In the genomic region with DNA sequence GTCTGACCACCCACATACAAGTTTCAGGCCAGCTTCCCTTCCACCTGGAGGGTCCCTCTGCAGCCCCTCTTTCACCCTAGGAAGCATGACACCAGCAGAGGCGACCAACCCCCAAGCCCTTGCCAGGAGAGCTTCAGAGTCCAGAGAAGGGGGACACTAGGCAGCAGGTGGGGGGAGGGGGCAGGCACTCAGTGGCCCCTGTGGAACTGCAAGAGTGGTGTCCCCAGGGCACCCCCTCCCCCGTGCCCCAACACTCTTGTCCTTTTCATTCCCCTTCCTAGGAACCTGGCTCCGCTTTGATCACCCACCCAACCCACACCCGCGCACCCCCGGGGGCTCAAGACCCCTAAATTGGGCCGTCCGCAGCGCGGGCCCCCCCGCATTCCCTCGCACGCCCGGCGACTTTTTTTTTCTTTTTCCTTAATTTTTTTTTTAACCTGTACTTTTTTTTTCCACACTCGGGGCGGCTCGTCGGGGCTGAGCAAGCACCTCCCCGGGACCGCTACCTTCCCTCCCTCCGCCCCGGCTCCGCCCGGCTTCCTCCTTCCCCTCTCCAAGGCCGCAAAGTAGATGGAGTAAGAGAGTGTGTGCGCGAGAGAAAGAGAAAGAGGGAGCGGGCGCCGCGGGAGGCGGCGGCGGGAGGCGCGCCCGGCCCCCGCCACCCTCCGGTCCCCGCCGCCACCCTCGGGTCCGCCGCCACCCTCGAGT, we compare ENCODE assay signal across 9 mouse cellular contexts. TPM values are rescaled to one million over a fixed set of nuclear protein-coding genes. Genes with fewer than 3 reads are reported as not detected.
DNase-seq lines count a peak whose midpoint lies in the region; ATAC-seq lines count a peak whose summit lies in the region.
"Had no signal": no experiment of that assay in that cellular context is flagged by ENCODE, and none has a peak within 500 bp of the region (broad histone marks: within the 10 kb centered on the region; RNA-seq: fewer than 3 reads in every experiment).

No protein-coding gene starts in this region.

- H3K27ac ChIP-seq in embryonic facial prominence, embryonic 10.5 days (replicated peaks) = peak overlapping the region; percentile 90
- peak overlapping the region; percentile 92 for H3K27ac ChIP-seq in hindbrain, embryonic 10.5 days
- H3K27ac ChIP-seq in limb, embryonic 15.5 days = peak overlapping the region; percentile 87
- H3K27ac ChIP-seq in midbrain, embryonic 12.5 days (replicated peaks) = peak overlapping the region; percentile 83

- peak overlapping the region; percentile 84 for H3K4me3 ChIP-seq in embryonic facial prominence, embryonic 10.5 days
- peak overlapping the region; percentile 79 for H3K4me3 ChIP-seq in hindbrain, embryonic 10.5 days
- H3K4me3 ChIP-seq in limb, embryonic 15.5 days = peak overlapping the region; percentile 78
- peak overlapping the region; percentile 82 for H3K4me3 ChIP-seq in midbrain, embryonic 12.5 days

- peaks cover 13% of the 10 kb centered on the region for H3K9me3 ChIP-seq in embryonic facial prominence, embryonic 10.5 days
- peaks cover 11% of the 10 kb centered on the region for H3K9me3 ChIP-seq in hindbrain, embryonic 10.5 days
- H3K9me3 ChIP-seq in limb, embryonic 15.5 days = no peaks in the 10 kb centered on the region
- 0 out of 2 replicates have a peak, but pooled peaks cover 15% of the 10 kb centered on the region for H3K9me3 ChIP-seq in midbrain, embryonic 12.5 days

- 2% methylated on average over 46 of the region's 46 CpGs for WGBS in embryonic facial prominence, embryonic 10.5 days
- WGBS in hindbrain, embryonic 10.5 days = under 1% methylated on average over 42 of the region's 46 CpGs
- WGBS in limb, embryonic 15.5 days = 4% methylated on average over 29 of the region's 46 CpGs
- 2% methylated on average over 28 of the region's 46 CpGs for WGBS in midbrain, embryonic 12.5 days

- peaks cover 9% of the 10 kb centered on the region for H3K36me3 ChIP-seq in embryonic facial prominence, embryonic 10.5 days (replicated peaks)
- peaks cover 8% of the 10 kb centered on the region for H3K36me3 ChIP-seq in hindbrain, embryonic 10.5 days
- no peaks in the 10 kb centered on the region for H3K36me3 ChIP-seq in limb, embryonic 15.5 days
- H3K36me3 ChIP-seq in midbrain, embryonic 12.5 days = no peaks in the 10 kb centered on the region
- H3K36me3 ChIP-seq: G1E had no signal

- H3K4me1 ChIP-seq in embryonic facial prominence, embryonic 10.5 days = peaks cover 13% of the 10 kb centered on the region
- peaks cover 10% of the 10 kb centered on the region for H3K4me1 ChIP-seq in hindbrain, embryonic 10.5 days (replicated peaks)
- H3K4me1 ChIP-seq in limb, embryonic 15.5 days = peaks cover 12% of the 10 kb centered on the region
- peaks cover 7% of the 10 kb centered on the region for H3K4me1 ChIP-seq in midbrain, embryonic 12.5 days

- peak; percentile 35 for ATAC-seq in activated CD4-positive, CD25-positive, alpha-beta regulatory T cell, adult 4 months
- ATAC-seq in limb, embryonic 15.5 days (ENCODE audit: insufficient number of reproducible peaks, low FRiP score, low TSS enrichment, low read depth) = peak; percentile 64
- ATAC-seq in midbrain, embryonic 12.5 days (ENCODE audit: low FRiP score, low read depth) = peak; percentile 66

- peaks cover 21% of the 10 kb centered on the region for H3K27me3 ChIP-seq in embryonic facial prominence, embryonic 10.5 days (replicated peaks; ENCODE audit: low read depth, poor library complexity, severe bottlenecking)
- H3K27me3 ChIP-seq in hindbrain, embryonic 10.5 days (ENCODE audit: insufficient read depth, poor library complexity, severe bottlenecking) = peaks cover 24% of the 10 kb centered on the region
- H3K27me3 ChIP-seq in limb, embryonic 15.5 days = peaks cover 21% of the 10 kb centered on the region; the same call in 1 of the 2 replicates
- peaks cover 26% of the 10 kb centered on the region for H3K27me3 ChIP-seq in midbrain, embryonic 12.5 days

- peak; percentile 91 for DNase-seq in heart, adult 11 months
- no peak for DNase-seq in heart, adult 8-10 months (ENCODE audit: low spot score)
- no peak for DNase-seq in embryonic facial prominence, embryonic 10.5 days (ENCODE audit: low spot score)
- peak; percentile 9 for DNase-seq in hindbrain, embryonic 10.5 days (ENCODE audit: low spot score)
- peak; percentile 51 for DNase-seq in thymus, postnatal 4 days

- H3K4me2 ChIP-seq in limb, embryonic 15.5 days = peak overlapping the region; percentile 91
- H3K4me2 ChIP-seq in midbrain, embryonic 12.5 days (replicated peaks) = peak overlapping the region; percentile 78

- peak overlapping the region; percentile 77 for H3K9ac ChIP-seq in limb, embryonic 15.5 days
- peak overlapping the region; percentile 76 for H3K9ac ChIP-seq in midbrain, embryonic 12.5 days (replicated peaks)

RNA-seq across cellular contexts. Expression of gene Cdyl2, which starts 0.7 kb away (rescaled TPM):
- total RNA-seq in heart, adult 8-10 months (2022) = 1 to 10 TPM; 3.4 to 4.4 (median 4.1) TPM
- polyA plus RNA-seq in activated CD4-positive, CD25-positive, alpha-beta regulatory T cell, adult 4 months (2017; shearing (Covaris generic)) = 10 to 100 TPM; 12.0 to 14.9 TPM
- 5.8 and 7.7 TPM in 2 replicates for polyA plus RNA-seq in embryonic facial prominence, embryonic 10.5 days (2016; fragmentation: Nextera tagmentation; extraction: Ambion mirVana)
- polyA plus RNA-seq in hindbrain, embryonic 10.5 days (2016; fragmentation: Nextera tagmentation; extraction: Ambion mirVana) = 5.9 and 7.4 TPM in 2 replicates
- 8.1 and 8.3 TPM in 2 replicates for polyA plus RNA-seq in limb, embryonic 15.5 days (2015; fragmentation: Nextera tagmentation; extraction: Ambion mirVana)
- 5.4 and 6.9 TPM in 2 replicates for polyA plus RNA-seq in midbrain, embryonic 12.5 days (2016; fragmentation: Nextera tagmentation; extraction: Ambion mirVana)
- total RNA-seq: G1E had no signal
- polyA plus RNA-seq: G1E had no signal

Comparison
In these comparisons a context has a peak if more than half of its experiments do, and no peak if none do; other contexts are left out.
1. DNase-seq: peak in heart, adult 11 months (single experiment), hindbrain, embryonic 10.5 days (single experiment) and thymus, postnatal 4 days (single experiment); none in heart, adult 8-10 months (single experiment) and embryonic facial prominence, embryonic 10.5 days (single experiment).
2. Peak in every context shown above with its lines, with median percentiles within 50 percentile points of each other: ATAC-seq, H3K27ac ChIP-seq and H3K4me3 ChIP-seq.